Mouse (Mus musculus) kidney, postnatal 10 days (tissue): ENCODE measurements at regions not wholly inside any gene's neighbourhood (a gene's known extent, or its start where the extent isn't known, plus 50 kb on each side); places are given as distances from the start of the nearest gene placed in this dataset.
"Not testable (repeated sequence)": the region's sequence is repeated elsewhere in the genome, so short reads cannot be mapped to it uniquely, and the experiment has no call there.

Source experiments
- DNase-seq: peaks from one replicate; pipeline ENCODE4 v3.0.0; 2021; ENCODE audit warnings: mixed read lengths

DNA sequence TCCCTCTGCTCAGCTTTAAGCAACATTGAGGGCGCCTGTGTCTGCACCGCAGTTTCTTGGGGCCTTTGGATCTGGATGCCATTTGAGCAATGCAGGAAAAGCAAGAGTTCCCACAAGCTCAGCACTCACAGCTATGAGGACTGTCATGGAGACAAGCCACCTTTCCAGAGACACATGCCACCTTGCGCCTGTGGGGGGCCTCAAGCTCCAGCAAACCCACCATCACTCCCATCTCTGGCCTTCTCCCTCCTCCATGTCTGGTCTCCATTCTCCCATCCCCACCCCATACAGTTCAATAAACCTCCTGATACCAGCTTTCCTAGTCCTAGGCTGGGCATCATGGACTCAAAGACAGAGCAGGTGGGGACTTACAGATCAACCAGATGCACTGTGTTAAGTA, 97.8 kb downstream of the Wdr11 start:
- peak; percentile 2 for DNase-seq

GRCm38 (mm10) chr7:129690868-129691267, 99.2 kb downstream of the Wdr11 start:
- DNase-seq = no peak

DNA sequence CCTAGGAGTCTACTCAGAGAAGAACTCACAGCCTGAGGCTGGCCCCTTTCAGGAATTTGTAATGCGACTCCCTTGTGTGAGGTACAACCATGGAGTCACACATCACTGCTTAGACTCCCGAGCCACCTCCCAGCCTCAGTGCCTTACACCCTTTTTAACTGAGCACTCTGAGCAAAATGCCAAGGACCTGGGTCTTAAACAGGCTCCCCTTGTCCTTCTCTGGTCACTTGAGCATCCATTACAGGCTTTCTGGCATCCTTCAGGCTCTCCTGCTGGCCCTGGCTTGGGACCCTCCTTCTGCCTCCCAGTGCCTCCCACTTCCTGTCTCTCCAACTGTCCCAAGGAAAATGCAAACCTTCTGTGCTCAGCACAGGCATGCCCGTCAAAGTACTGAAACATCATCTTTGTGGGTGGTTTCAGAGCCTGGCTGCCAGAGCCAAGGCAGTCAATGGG, 100.0 kb downstream of the Wdr11 start:
- DNase-seq = no peak

- DNase-seq = no peak
Measured at GRCm38 (mm10) chr7:129693635-129694034, 102.0 kb downstream of the Wdr11 start.

DNA sequence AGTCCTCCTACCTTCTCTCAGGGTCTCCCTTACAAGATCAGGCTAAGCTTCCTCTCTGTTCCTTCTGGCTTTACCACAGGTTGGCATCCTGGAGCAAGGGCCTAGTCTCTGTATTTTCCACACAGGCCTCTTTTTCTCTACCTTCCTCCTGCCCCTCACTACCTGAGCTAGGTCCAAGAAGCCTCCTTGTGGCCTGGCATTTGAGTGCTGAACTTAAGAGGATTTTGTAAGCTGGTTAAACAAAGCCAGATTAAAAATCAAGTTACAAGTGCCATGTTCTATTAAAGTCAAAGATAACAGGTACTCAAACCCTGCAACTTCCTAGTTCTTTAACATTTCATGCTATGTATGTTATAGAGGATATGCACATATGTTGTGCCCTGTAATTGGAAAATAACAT, 102.5 kb downstream of the Wdr11 start:
- DNase-seq = no peak

DNA sequence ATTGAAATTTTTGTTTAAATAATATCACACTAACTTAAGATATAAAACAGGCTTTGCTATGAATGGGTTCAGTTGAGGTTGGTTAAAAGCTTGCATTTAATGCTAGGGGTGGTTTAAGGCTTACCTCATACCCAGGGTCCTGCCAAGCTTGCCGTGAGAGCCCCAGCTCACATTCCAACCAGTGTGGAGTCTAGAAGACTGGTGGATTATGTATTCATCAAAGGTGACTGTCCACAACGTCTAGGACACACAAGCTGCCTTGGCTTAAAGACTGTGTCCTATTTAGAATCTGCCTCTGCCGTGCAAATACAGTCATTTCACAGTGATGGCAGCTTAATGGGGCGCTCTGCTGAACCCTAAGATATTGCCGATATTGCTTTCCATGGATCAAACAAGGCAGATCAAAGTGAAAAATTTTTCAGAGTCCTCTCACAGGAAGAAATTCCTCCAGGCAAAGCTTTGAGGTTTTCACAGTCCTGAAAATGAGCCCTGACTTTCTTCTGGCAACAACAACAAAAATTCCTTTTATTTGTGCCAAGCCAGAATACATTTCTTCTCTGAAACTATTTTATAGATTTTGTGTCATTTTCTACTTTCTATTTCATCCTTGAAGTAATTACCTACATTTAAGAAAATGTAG, 108.4 kb downstream of the Wdr11 start:
- DNase-seq = no peak

- no peak for DNase-seq
Measured at GRCm38 (mm10) chr7:129727559-129727958, 135.9 kb downstream of the Wdr11 start.

DNA sequence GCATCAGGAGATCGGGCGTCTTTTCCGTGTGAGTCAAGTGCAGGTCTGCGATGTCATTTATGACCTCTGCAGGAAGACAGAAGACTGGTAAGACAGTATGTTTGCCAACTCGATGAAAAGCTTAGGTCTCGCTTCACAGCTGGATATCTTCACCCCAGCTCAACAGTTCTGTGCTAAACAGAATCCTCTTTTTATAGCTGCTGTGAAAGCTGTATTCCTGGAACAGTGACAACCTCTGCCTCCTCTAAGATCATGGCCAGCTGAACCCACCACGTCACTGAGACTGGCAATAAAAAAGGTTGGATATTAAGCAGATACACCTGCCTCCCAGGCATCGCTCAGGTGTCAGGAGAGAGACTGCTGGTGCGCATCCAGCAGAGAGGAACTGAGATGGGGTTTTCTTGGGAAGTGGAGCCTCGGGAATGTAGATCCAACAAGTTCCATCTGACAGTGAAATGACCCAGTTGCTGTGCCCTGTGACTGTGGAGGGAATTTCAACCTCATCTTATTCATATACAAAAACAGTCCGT, 138.1 kb downstream of the Wdr11 start:
- DNase-seq = peak; percentile 14

DNA sequence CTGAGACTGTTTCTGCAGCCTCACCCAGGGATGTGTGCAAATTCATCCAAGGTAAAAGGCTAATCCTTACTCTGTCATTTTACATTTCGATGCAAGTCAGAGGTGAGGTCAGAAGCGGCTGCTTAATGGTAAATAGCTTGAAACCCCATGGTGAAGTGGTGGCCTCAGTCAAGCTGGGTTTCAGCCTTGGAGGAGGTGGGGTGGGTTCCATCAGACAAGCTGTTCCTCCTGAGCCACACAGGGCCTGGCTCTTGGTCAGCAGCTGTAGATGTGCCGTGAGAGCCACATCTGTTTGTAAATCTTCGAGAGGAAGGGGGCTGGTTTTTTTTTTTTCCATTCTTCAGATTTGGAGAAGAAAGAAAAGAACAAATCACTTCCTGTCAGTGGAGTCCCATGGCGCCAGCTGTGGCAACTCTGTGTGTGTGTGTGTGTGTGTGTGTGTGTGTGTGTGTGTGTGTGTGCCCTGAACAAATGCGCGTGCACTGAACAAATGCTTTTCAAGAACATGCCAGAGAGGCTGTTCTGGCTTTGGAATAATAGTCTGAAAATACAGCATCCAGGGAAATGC, 139.2 kb downstream of the Wdr11 start:
- peak; percentile 54 for DNase-seq

- no peak for DNase-seq
Measured at GRCm38 (mm10) chr7:129742657-129743056, 151.0 kb downstream of the Wdr11 start.

- DNase-seq = no peak
Measured at GRCm38 (mm10) chr7:129743955-129744666, 152.4 kb downstream of the Wdr11 start.

- DNase-seq = no peak
Measured at GRCm38 (mm10) chr7:129746639-129747038, 155.0 kb downstream of the Wdr11 start.

DNA sequence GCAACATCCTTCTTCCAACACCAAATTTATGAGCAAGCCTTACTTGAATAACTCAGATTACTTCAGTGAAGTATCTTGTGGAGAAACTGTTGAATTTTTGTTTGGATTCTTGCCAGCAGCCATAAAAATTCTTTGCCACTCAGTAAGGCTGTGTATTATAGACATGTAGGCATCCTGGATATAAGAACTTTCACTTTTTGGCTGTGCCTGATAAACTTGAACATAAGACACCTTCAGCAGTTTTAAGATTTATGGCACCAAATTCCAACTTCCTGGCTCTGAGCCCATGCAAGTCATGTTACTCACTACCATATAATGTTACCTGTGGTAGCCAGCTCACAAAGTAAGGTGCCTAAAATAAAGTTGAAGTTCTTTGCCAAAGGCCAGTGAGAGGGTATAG, 159.3 kb downstream of the Wdr11 start:
- no peak for DNase-seq

DNA sequence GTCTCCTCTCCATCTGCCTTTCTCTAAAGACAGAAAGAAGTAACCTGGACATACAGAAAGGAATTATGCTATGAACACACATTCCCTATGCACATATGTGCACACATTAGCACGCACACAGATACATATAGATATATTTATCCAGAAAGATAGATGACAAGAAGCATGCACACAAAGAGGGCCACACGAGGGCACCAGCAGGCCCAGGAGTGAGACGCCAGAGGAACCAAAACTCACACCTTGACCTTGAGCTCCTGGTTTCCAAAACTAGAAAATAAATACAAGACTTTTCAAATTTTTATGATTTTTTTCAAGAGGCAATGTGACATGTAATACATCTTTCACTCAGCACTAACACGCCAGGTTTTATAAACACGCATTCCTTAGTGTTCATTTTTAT, 163.1 kb downstream of the Wdr11 start:
- DNase-seq = no peak

- DNase-seq = no peak
Measured at GRCm38 (mm10) chr7:129756138-129756537, 164.5 kb downstream of the Wdr11 start.

GRCm38 (mm10) chr7:129759848-129760247, 168.2 kb downstream of the Wdr11 start:
- DNase-seq = no peak

- DNase-seq = no peak
Measured at GRCm38 (mm10) chr7:129760386-129760785, 168.7 kb downstream of the Wdr11 start.

DNA sequence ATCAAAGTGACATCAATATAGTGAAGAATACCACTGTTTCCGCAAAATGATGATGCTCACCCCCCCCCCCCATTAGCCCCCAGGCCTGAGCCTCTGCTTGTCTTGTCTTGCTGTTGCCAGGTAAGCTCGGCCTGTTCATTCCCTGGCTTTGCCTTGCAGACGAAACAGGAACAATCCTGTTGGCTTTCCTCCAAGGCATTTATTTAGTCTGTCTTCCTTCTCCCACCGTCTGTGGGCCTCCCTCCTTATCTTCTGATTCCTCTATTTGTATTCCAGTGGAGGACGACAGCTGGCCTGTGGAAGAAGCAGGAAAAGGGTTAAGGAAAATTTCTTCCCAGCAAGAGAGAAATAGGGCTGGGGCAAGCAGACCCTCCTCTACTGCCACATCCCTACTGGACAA, 172.1 kb downstream of the Wdr11 start:
- no peak for DNase-seq

DNA sequence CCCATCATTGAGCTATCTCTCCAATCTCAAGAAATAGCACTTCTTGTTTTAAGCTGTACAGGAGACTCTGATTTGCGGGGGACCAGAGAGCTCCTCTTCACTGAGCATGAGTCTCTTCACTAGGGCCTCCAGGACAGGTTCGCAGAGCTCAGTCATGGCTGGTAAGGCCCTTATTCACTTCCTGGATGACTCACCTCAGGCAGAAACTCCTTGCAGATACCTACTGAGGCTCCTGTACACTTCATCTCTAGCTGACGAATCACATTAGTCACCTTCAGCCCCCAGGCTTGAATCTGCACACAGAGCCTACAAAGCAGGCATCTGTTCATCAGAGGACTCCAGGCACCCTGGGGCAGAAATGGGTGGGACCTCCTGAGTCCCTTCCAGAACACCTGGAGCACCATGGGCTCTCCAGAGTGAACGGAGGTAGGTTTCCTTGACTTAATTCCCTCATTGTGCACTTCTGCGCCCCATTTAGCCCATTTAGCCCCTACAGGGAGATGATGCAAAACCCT, 172.8 kb downstream of the Wdr11 start:
- DNase-seq = no peak

- no peak for DNase-seq
Measured at GRCm38 (mm10) chr7:129765681-129766080, 174.0 kb downstream of the Wdr11 start.

GRCm38 (mm10) chr7:129766087-129766834, 174.6 kb downstream of the Wdr11 start:
- no peak for DNase-seq

DNA sequence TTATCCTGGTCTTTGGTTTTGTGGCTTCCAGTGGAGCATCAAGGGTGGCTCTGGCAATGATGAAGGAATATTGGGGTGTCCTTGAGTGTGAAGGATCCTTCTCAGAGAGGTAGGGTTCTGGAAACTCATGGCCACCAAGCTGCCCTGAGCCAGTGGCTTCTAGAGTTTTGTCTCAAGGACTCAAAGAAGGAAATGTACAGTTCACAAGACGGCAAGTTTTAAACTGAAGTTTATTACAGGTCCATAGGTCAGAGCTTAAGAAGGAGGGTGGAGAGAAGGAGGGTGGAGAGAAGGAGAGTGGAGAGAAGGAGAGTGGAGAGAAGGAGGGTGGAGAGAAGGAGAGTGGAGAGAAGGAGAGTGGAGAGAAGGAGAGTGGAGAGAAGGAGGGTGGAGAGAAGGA, 178.0 kb downstream of the Wdr11 start:
- not testable (repeated sequence) for DNase-seq

GRCm38 (mm10) chr7:129771876-129772275, 180.2 kb downstream of the Wdr11 start:
- DNase-seq = no peak
